Mouse (Mus musculus): ENCODE data around the gene Mov10l1. TPM values are rescaled to one million over a fixed set of nuclear protein-coding genes. Genes with fewer than 3 reads are reported as not detected.

Mov10l1 gene
- polyA plus RNA-seq, 1 experiment from 2014 or later = not detected

DNA sequence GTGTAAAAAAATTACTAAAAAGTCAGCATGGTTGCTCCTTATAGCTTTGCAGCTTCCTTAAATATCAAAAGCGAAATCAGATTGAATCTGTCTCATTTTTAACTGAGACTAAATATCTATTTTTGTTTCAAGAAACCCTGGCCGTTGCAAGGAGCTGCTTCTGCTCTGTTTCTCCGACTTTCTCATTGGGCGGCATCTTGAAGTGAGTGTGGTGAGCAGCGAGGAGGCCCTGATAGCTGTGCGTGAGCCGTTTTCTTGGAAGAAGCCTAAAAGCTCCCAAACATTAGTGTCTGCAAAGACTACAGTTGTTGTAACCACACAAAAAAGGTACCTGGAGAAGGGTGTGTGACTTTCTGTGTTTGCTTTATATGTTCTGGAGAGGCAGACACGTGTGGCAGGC lies 15.9 kb downstream of the Mov10l1 start:
- no peak for DNase-seq (ENCODE audit: low spot score)
- WGBS = 74% methylated on average over 8 of the region's 8 CpGs
- peaks cover 5% of the 10 kb centered on the region for H3K4me1 ChIP-seq (ENCODE audit: control insufficient read depth, insufficient read depth, low read length)
- no peak overlapping the region for H3K9ac ChIP-seq (ENCODE audit: low read length)
- H3K4me3 ChIP-seq (ENCODE audit: low read depth, low read length) = no peak overlapping the region
- ATAC-seq (ENCODE audit: insufficient number of reproducible peaks, low FRiP score, low TSS enrichment, low read depth) = no peak
- H3K36me3 ChIP-seq (ENCODE audit: control insufficient read depth, insufficient read depth, low read length) = no peaks in the 10 kb centered on the region
- H3K4me2 ChIP-seq (ENCODE audit: low read depth, severe bottlenecking) = no peak overlapping the region
- no peak overlapping the region for H3K27ac ChIP-seq (replicated peaks; ENCODE audit: low read depth, low read length)
- no peaks in the 10 kb centered on the region for H3K9me3 ChIP-seq (ENCODE audit: control insufficient read depth, low read length)
- H3K27me3 ChIP-seq (ENCODE audit: control insufficient read depth, insufficient read depth, low read length) = no peaks in the 10 kb centered on the region

DNA sequence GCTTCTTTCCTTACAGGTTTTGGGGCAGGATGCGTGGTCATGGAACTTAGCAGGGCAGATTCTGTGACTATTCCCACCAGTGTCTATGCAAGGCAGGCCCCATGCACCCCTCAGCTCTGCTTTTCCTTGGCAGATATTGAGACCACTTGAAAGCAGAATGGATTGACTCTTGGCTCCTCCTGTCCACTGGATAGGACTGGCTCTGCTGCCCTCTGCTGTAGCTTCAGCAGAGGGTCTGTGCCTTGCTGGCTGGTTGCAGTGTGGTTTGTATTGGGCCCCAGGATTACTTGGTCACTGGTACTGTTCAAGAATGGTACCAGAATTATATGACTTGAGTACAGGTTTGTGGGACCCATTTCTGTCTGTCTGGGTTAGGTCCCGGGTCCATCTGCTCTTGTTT lies 16.4 kb downstream of the Mov10l1 start:
- H3K27ac ChIP-seq (replicated peaks; ENCODE audit: low read depth, low read length) = no peak overlapping the region
- H3K36me3 ChIP-seq (ENCODE audit: control insufficient read depth, insufficient read depth, low read length) = no peaks in the 10 kb centered on the region
- H3K4me3 ChIP-seq (ENCODE audit: low read depth, low read length) = no peak overlapping the region
- H3K9ac ChIP-seq (ENCODE audit: low read length) = no peak overlapping the region
- DNase-seq (ENCODE audit: low spot score) = no peak
- peaks cover 5% of the 10 kb centered on the region for H3K4me1 ChIP-seq (ENCODE audit: control insufficient read depth, insufficient read depth, low read length)
- no peak for ATAC-seq (ENCODE audit: insufficient number of reproducible peaks, low FRiP score, low TSS enrichment, low read depth)
- WGBS = 77% methylated on average over 2 of the region's 2 CpGs
- no peaks in the 10 kb centered on the region for H3K27me3 ChIP-seq (ENCODE audit: control insufficient read depth, insufficient read depth, low read length)
- no peak overlapping the region for H3K4me2 ChIP-seq (ENCODE audit: low read depth, severe bottlenecking)
- H3K9me3 ChIP-seq (ENCODE audit: control insufficient read depth, low read length) = no peaks in the 10 kb centered on the region

GRCm38 (mm10) chr15:89000367-89000766 lies 17.7 kb downstream of the Mov10l1 start:
- no peaks in the 10 kb centered on the region for H3K27me3 ChIP-seq (ENCODE audit: control insufficient read depth, insufficient read depth, low read length)
- H3K36me3 ChIP-seq (ENCODE audit: control insufficient read depth, insufficient read depth, low read length) = no peaks in the 10 kb centered on the region
- H3K9ac ChIP-seq (ENCODE audit: low read length) = no peak overlapping the region
- no peaks in the 10 kb centered on the region for H3K9me3 ChIP-seq (ENCODE audit: control insufficient read depth, low read length)
- no peak overlapping the region for H3K27ac ChIP-seq (replicated peaks; ENCODE audit: low read depth, low read length)
- H3K4me3 ChIP-seq (ENCODE audit: low read depth, low read length) = no peak overlapping the region
- ATAC-seq (ENCODE audit: insufficient number of reproducible peaks, low FRiP score, low TSS enrichment, low read depth) = no peak
- no peak overlapping the region for H3K4me2 ChIP-seq (ENCODE audit: low read depth, severe bottlenecking)
- peaks cover 5% of the 10 kb centered on the region for H3K4me1 ChIP-seq (ENCODE audit: control insufficient read depth, insufficient read depth, low read length)
- WGBS = 72% methylated on average over 2 of the region's 2 CpGs
- DNase-seq (ENCODE audit: low spot score) = no peak

- Histone ChIP-seq H3K4me1 (ENCODE audit: control insufficient read depth, insufficient read depth, low read length) (peaks cover 5% of the 10 kb centered on the region), H3K4me2 (ENCODE audit: low read depth, severe bottlenecking) (no peak overlapping the region), H3K4me3 (ENCODE audit: low read depth, low read length) (no peak overlapping the region), H3K27me3 (ENCODE audit: control insufficient read depth, insufficient read depth, low read length) (no peaks in the 10 kb centered on the region), H3K36me3 (ENCODE audit: control insufficient read depth, insufficient read depth, low read length) (no peaks in the 10 kb centered on the region), H3K9me3 (ENCODE audit: control insufficient read depth, low read length) (no peaks in the 10 kb centered on the region), H3K9ac (ENCODE audit: low read length) (no peak overlapping the region), H3K27ac (replicated peaks; ENCODE audit: low read depth, low read length) (no peak overlapping the region)
- 82% methylated on average over 3 of the region's 3 CpGs for WGBS
- DNase-seq (ENCODE audit: low spot score) (no peak), ATAC-seq (ENCODE audit: insufficient number of reproducible peaks, low FRiP score, low TSS enrichment, low read depth) (no peak)
Measured at GRCm38 (mm10) chr15:89001245-89001644, 18.5 kb downstream of the Mov10l1 start.

DNA sequence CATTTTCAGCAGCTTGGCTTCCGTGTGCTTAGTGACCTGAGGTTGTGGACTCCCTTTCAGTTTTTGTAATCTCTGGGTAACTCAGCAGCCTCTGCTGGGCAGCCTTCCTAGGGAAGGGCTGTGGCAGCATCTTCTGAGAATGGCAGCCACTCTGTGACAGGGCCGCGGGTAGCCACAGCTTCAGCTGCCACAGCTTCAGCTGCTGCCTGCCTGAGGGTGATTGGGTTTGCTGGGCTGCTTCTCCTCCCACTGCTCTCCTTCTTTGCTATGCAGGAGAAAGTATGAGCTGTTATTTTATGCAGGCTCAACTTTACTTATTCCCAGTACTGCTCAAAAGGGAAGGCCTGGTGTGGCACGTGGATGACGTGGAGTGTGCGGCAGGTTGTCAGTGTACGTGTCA lies 24.3 kb downstream of the Mov10l1 start:
- H3K27me3 ChIP-seq (ENCODE audit: control insufficient read depth, insufficient read depth, low read length) = no peaks in the 10 kb centered on the region
- no peak overlapping the region for H3K9ac ChIP-seq (ENCODE audit: low read length)
- ATAC-seq (ENCODE audit: insufficient number of reproducible peaks, low FRiP score, low TSS enrichment, low read depth) (no peak), DNase-seq (ENCODE audit: low spot score) (no peak)
- H3K4me3 ChIP-seq (ENCODE audit: low read depth, low read length) = no peak overlapping the region
- H3K27ac ChIP-seq (replicated peaks; ENCODE audit: low read depth, low read length) = no peak overlapping the region
- 93% methylated on average over 7 of the region's 7 CpGs for WGBS
- H3K9me3 ChIP-seq (ENCODE audit: control insufficient read depth, low read length) = no peaks in the 10 kb centered on the region
- no peak overlapping the region for H3K4me2 ChIP-seq (ENCODE audit: low read depth, severe bottlenecking)
- no peaks in the 10 kb centered on the region for H3K36me3 ChIP-seq (ENCODE audit: control insufficient read depth, insufficient read depth, low read length)
- peaks cover 5% of the 10 kb centered on the region for H3K4me1 ChIP-seq (ENCODE audit: control insufficient read depth, insufficient read depth, low read length)

DNA sequence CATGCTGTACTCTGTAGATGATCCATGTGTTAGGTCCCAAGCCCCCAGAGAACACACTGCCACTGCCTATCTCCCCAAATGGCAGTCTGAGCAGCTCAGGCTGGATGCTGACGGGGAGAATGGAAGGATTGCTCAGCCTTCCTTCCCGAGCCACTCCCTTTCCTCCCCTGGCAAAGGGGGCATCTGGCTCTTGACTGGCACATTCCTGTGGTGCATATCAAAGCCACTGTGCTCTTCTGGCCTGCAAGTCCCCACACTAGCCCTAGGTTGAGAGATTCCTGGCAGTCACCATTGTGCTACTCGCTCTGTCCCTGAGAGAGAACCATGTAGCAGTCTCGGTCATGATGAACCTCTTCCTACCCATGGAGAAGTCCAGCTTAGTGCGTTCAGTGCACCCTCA lies 25.1 kb downstream of the Mov10l1 start:
- Histone ChIP-seq H3K4me3 (ENCODE audit: low read depth, low read length) (no peak overlapping the region), H3K27ac (replicated peaks; ENCODE audit: low read depth, low read length) (no peak overlapping the region), H3K4me1 (ENCODE audit: control insufficient read depth, insufficient read depth, low read length) (no peaks in the 10 kb centered on the region; the same call in 1 of the 2 replicates), H3K9ac (ENCODE audit: low read length) (no peak overlapping the region), H3K9me3 (ENCODE audit: control insufficient read depth, low read length) (no peaks in the 10 kb centered on the region), H3K4me2 (ENCODE audit: low read depth, severe bottlenecking) (no peak overlapping the region), H3K36me3 (ENCODE audit: control insufficient read depth, insufficient read depth, low read length) (no peaks in the 10 kb centered on the region), H3K27me3 (ENCODE audit: control insufficient read depth, insufficient read depth, low read length) (no peaks in the 10 kb centered on the region)
- ATAC-seq (ENCODE audit: insufficient number of reproducible peaks, low FRiP score, low TSS enrichment, low read depth) (no peak), DNase-seq (ENCODE audit: low spot score) (no peak)
- WGBS = 81% methylated on average over 5 of the region's 5 CpGs

- Histone ChIP-seq H3K27ac (replicated peaks; ENCODE audit: low read depth, low read length) (no peak overlapping the region), H3K36me3 (ENCODE audit: control insufficient read depth, insufficient read depth, low read length) (no peaks in the 10 kb centered on the region), H3K27me3 (ENCODE audit: control insufficient read depth, insufficient read depth, low read length) (no peaks in the 10 kb centered on the region), H3K4me3 (ENCODE audit: low read depth, low read length) (no peak overlapping the region), H3K9ac (ENCODE audit: low read length) (no peak overlapping the region), H3K9me3 (ENCODE audit: control insufficient read depth, low read length) (no peaks in the 10 kb centered on the region), H3K4me2 (ENCODE audit: low read depth, severe bottlenecking) (no peak overlapping the region), H3K4me1 (ENCODE audit: control insufficient read depth, insufficient read depth, low read length) (no peaks in the 10 kb centered on the region)
- DNase-seq (ENCODE audit: low spot score) (no peak), ATAC-seq (ENCODE audit: insufficient number of reproducible peaks, low FRiP score, low TSS enrichment, low read depth) (no peak)
- 88% methylated on average over 3 of the region's 3 CpGs for WGBS
Measured at GRCm38 (mm10) chr15:89016722-89017121, 34.0 kb downstream of the Mov10l1 start.

DNA sequence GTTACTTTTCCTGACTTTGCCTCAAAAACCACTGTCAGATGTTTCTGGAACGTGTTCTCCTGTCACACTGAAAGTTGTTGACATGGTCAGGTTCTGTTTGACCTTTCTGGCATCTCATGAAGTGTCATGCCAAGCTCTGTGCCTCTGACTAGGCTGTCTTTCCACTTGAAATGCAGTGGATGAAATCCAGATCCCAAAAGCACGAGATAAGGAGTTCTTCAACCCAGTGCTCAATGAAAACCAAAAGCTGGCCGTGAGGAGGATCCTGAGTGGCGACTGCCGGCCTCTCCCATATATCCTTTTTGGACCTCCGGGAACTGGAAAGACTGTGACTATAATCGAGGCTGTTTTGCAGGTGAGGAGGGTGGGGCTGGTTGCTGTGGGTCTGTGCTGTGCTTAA lies 37.4 kb downstream of the Mov10l1 start:
- H3K4me1 ChIP-seq (ENCODE audit: control insufficient read depth, insufficient read depth, low read length) = no peaks in the 10 kb centered on the region
- 67% methylated on average over 7 of the region's 7 CpGs for WGBS
- H3K9ac ChIP-seq (ENCODE audit: low read length) = no peak overlapping the region
- DNase-seq (ENCODE audit: low spot score) (no peak), ATAC-seq (ENCODE audit: insufficient number of reproducible peaks, low FRiP score, low TSS enrichment, low read depth) (no peak)
- no peaks in the 10 kb centered on the region for H3K36me3 ChIP-seq (ENCODE audit: control insufficient read depth, insufficient read depth, low read length)
- no peaks in the 10 kb centered on the region for H3K9me3 ChIP-seq (ENCODE audit: control insufficient read depth, low read length)
- H3K4me2 ChIP-seq (ENCODE audit: low read depth, severe bottlenecking) = no peak overlapping the region
- H3K27me3 ChIP-seq (ENCODE audit: control insufficient read depth, insufficient read depth, low read length) = no peaks in the 10 kb centered on the region
- H3K4me3 ChIP-seq (ENCODE audit: low read depth, low read length) = no peak overlapping the region
- no peak overlapping the region for H3K27ac ChIP-seq (replicated peaks; ENCODE audit: low read depth, low read length)

DNA sequence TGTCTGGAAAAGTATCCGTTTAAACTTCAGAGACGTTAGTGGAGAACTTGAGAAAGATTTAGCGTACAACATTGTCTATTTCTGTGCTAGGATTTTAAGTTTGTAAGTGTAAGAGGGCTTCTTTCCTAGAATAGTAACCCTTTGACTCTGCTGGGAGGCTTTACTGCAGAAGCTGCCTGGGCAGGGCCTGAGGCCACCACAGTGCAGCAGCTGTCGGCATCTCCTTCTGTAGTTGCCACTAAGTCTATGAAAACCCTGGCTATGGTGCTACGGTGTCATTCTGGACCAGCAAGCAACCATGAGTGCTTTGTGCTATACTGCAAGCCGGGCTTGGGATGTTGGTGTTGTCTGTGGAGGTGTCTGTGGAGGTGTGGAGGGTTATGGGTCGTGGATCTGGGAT lies 37.8 kb downstream of the Mov10l1 start:
- H3K4me3 ChIP-seq (ENCODE audit: low read depth, low read length) = no peak overlapping the region
- no peak overlapping the region for H3K27ac ChIP-seq (replicated peaks; ENCODE audit: low read depth, low read length)
- no peak overlapping the region for H3K9ac ChIP-seq (ENCODE audit: low read length)
- ATAC-seq (ENCODE audit: insufficient number of reproducible peaks, low FRiP score, low TSS enrichment, low read depth) (no peak), DNase-seq (ENCODE audit: low spot score) (no peak)
- no peaks in the 10 kb centered on the region for H3K9me3 ChIP-seq (ENCODE audit: control insufficient read depth, low read length)
- H3K4me1 ChIP-seq (ENCODE audit: control insufficient read depth, insufficient read depth, low read length) = no peaks in the 10 kb centered on the region
- no peak overlapping the region for H3K4me2 ChIP-seq (ENCODE audit: low read depth, severe bottlenecking)
- H3K27me3 ChIP-seq (ENCODE audit: control insufficient read depth, insufficient read depth, low read length) = no peaks in the 10 kb centered on the region
- 80% methylated on average over 7 of the region's 7 CpGs for WGBS
- no peaks in the 10 kb centered on the region for H3K36me3 ChIP-seq (ENCODE audit: control insufficient read depth, insufficient read depth, low read length)

Measured in limb, embryonic 11.5 days (tissue).